Mouse (Mus musculus) stomach, postnatal 0 days (tissue): ENCODE data around the gene Aatk.

Source experiments
- CTCF ChIP-seq: IDR thresholded peaks from 2 replicates; pipeline ENCODE4 v1.5.1; 2016; ENCODE audit warnings: antibody characterized with exemption, low read depth, mild to moderate bottlenecking, moderate library complexity
- EP300 ChIP-seq: optimal IDR thresholded peaks from 2 replicates; pipeline ENCODE3; 2016; ENCODE audit warnings: antibody characterized with exemption

GRCm38 (mm10) chr11:120072986-120073647 lies 26.1 kb upstream of the Aatk start:
- TF ChIP-seq CTCF, result peak; percentile 59
- TF ChIP-seq EP300, result no peak
